Mouse (Mus musculus) intestine, embryonic 16.5 days (tissue): ENCODE results near the gene Tbc1d8. TPM values are rescaled to one million over a fixed set of nuclear protein-coding genes. Genes with fewer than 3 reads are reported as not detected.

Source experiments
- ATAC-seq: fragments of 200-750 bp; cut with Nextera tagmentation; 2 replicates; pipeline ENCODE4 v1.8.0; 2017; ENCODE audit warnings: moderate TSS enrichment, moderate library complexity
- H3K27ac ChIP-seq: fragments of 300-500 bp; sonication (generic); 2 replicates; pipeline ENCODE4 v1.5.1; 2014; ENCODE audit warnings: mild to moderate bottlenecking, low read length
- H3K27me3 ChIP-seq: fragments of 300-500 bp; sonication (generic); replicated peaks from 2 replicates; pipeline ENCODE4 v1.6.1; 2014; ENCODE audit warnings: low read length, control low read depth, mixed read lengths; ENCODE audit not compliant: control insufficient read depth, insufficient read depth
- H3K36me3 ChIP-seq: fragments of 300-500 bp; sonication (generic); 2 replicates; pipeline ENCODE4 v1.6.1; 2014; ENCODE audit warnings: low read length, control low read depth; ENCODE audit not compliant: control insufficient read depth, insufficient read depth
- H3K4me1 ChIP-seq: fragments of 300-500 bp; sonication (generic); 2 replicates; pipeline ENCODE4 v1.6.1; 2014; ENCODE audit warnings: low read length, control low read depth, mixed read lengths; ENCODE audit not compliant: control insufficient read depth, insufficient read depth
- H3K4me2 ChIP-seq: fragments of 300-500 bp; sonication (generic); 2 replicates; pipeline ENCODE4 v1.6.1; 2014; ENCODE audit warnings: low read depth, low read length, control low read depth
- H3K4me3 ChIP-seq: fragments of 300-500 bp; sonication (generic); 2 replicates; pipeline ENCODE4 v1.5.1; 2014; ENCODE audit warnings: mild to moderate bottlenecking, low read length
- H3K9ac ChIP-seq: fragments of 300-500 bp; sonication (generic); 2 replicates; pipeline ENCODE4 v1.6.1; 2014; ENCODE audit warnings: low read depth, low read length
- H3K9me3 ChIP-seq: fragments of 300-500 bp; sonication (generic); 2 replicates; pipeline ENCODE4 v1.6.1; 2016; ENCODE audit warnings: low read length, control low read depth; ENCODE audit not compliant: control insufficient read depth
- whole genome bisulfite sequencing: fragments of 180-500 bp; shearing (Covaris S2); extraction: QIAGEN DNeasy Blood & Tissue Kit; methylation state at CpG from one replicate; pipeline ENCODE4 v1.1.7; 2014; 5-methylcytosine and 5-hydroxymethylcytosine counted together
- polyA plus RNA-seq: library from polyadenylated mRNA; unstranded; fragments of >200 nt; fragmentation: Nextera tagmentation; extraction: Ambion mirVana; gene quantifications from 2 replicates; pipeline ENCODE4 v1.2.1, GENCODE M21; 2015

Tbc1d8 gene
- polyA plus RNA-seq, 1 experiment from 2014 or later: 7.3 TPM

GRCm38 (mm10) chr1:39394650-39395049 is 83.9 kb downstream of the Tbc1d8 start:
- Histone ChIP-seq H3K9me3 (peaks cover 4% of the 10 kb centered on the region; the same call in 1 of the 2 replicates), H3K27ac (no peak overlapping the region), H3K27me3 (no peaks in the 10 kb centered on the region), H3K9ac (no peak overlapping the region), H3K4me2 (no peak overlapping the region), H3K4me1 (0 out of 2 replicates have a peak, but pooled peaks cover 3% of the 10 kb centered on the region), H3K36me3 (no peaks in the 10 kb centered on the region), H3K4me3 (no peak overlapping the region)
- ATAC-seq: no peak
- 79% methylated on average over 3 of the region's 3 CpGs for WGBS

- H3K9me3 ChIP-seq: peaks cover 4% of the 10 kb centered on the region; the same call in 1 of the 2 replicates
- H3K9ac ChIP-seq: no peak overlapping the region
- 71% methylated on average over 10 of the region's 10 CpGs for WGBS
- no peak overlapping the region for H3K4me3 ChIP-seq
- H3K27ac ChIP-seq: no peak overlapping the region
- 0 out of 2 replicates have a peak, but pooled peaks cover 3% of the 10 kb centered on the region for H3K4me1 ChIP-seq
- no peaks in the 10 kb centered on the region for H3K27me3 ChIP-seq
- no peaks in the 10 kb centered on the region for H3K36me3 ChIP-seq
- no peak for ATAC-seq
- H3K4me2 ChIP-seq: no peak overlapping the region
These were observed 84.5 kb downstream of the Tbc1d8 start for GRCm38 (mm10) chr1:39394096-39394495.

GRCm38 (mm10) chr1:39393217-39393867 is 85.2 kb downstream of the Tbc1d8 start:
- Histone ChIP-seq H3K4me1 (0 out of 2 replicates have a peak, but pooled peaks cover 3% of the 10 kb centered on the region), H3K27me3 (no peaks in the 10 kb centered on the region), H3K9ac (no peak overlapping the region), H3K4me2 (no peak overlapping the region), H3K36me3 (no peaks in the 10 kb centered on the region), H3K27ac (no peak overlapping the region), H3K4me3 (no peak overlapping the region), H3K9me3 (peaks cover 4% of the 10 kb centered on the region; the same call in 1 of the 2 replicates)
- WGBS: 84% methylated on average over 8 of the region's 8 CpGs
- ATAC-seq: no peak

GRCm38 (mm10) chr1:39392189-39392588 is 86.4 kb downstream of the Tbc1d8 start:
- no peak overlapping the region for H3K27ac ChIP-seq
- H3K4me1 ChIP-seq: 0 out of 2 replicates have a peak, but pooled peaks cover 3% of the 10 kb centered on the region
- H3K36me3 ChIP-seq: no peaks in the 10 kb centered on the region
- ATAC-seq: peak; percentile 51; the same call in 1 of the 2 replicates
- peaks cover under 1% of the 10 kb centered on the region; the same call in 1 of the 2 replicates for H3K9me3 ChIP-seq
- WGBS: 59% methylated on average over 3 of the region's 3 CpGs
- H3K9ac ChIP-seq: no peak overlapping the region
- no peaks in the 10 kb centered on the region for H3K27me3 ChIP-seq
- no peak overlapping the region for H3K4me3 ChIP-seq
- no peak overlapping the region for H3K4me2 ChIP-seq

GRCm38 (mm10) chr1:39391652-39392051 is 86.9 kb downstream of the Tbc1d8 start:
- 88% methylated on average over 6 of the region's 6 CpGs for WGBS
- Histone ChIP-seq H3K9me3 (no peaks in the 10 kb centered on the region), H3K27me3 (no peaks in the 10 kb centered on the region), H3K9ac (no peak overlapping the region), H3K4me1 (0 out of 2 replicates have a peak, but pooled peaks cover 3% of the 10 kb centered on the region), H3K36me3 (no peaks in the 10 kb centered on the region), H3K4me2 (no peak overlapping the region), H3K27ac (no peak overlapping the region), H3K4me3 (no peak overlapping the region)
- ATAC-seq: peak; percentile 13; the same call in 1 of the 2 replicates

GRCm38 (mm10) chr1:39389338-39389737 is 89.2 kb downstream of the Tbc1d8 start:
- no peaks in the 10 kb centered on the region for H3K9me3 ChIP-seq
- no peaks in the 10 kb centered on the region for H3K27me3 ChIP-seq
- H3K36me3 ChIP-seq: no peaks in the 10 kb centered on the region
- H3K4me3 ChIP-seq: no peak overlapping the region
- ATAC-seq: no peak
- WGBS: 87% methylated on average over 11 of the region's 11 CpGs
- no peak overlapping the region for H3K9ac ChIP-seq
- H3K27ac ChIP-seq: no peak overlapping the region
- no peaks in the 10 kb centered on the region for H3K4me1 ChIP-seq
- H3K4me2 ChIP-seq: no peak overlapping the region

- WGBS: 84% methylated on average over 2 of the region's 2 CpGs
These were observed 90.4 kb downstream of the Tbc1d8 start for GRCm38 (mm10) chr1:39388163-39388562.

GRCm38 (mm10) chr1:39387497-39387896 is 91.1 kb downstream of the Tbc1d8 start:
- WGBS: 75% methylated on average over 4 of the region's 4 CpGs
- no peaks in the 10 kb centered on the region for H3K9me3 ChIP-seq
- H3K27me3 ChIP-seq: no peaks in the 10 kb centered on the region
- ATAC-seq: no peak
- H3K4me1 ChIP-seq: no peaks in the 10 kb centered on the region
- no peak overlapping the region for H3K4me2 ChIP-seq
- no peak overlapping the region for H3K27ac ChIP-seq
- no peaks in the 10 kb centered on the region for H3K36me3 ChIP-seq
- H3K4me3 ChIP-seq: no peak overlapping the region
- no peak overlapping the region for H3K9ac ChIP-seq

More at GRCm38 (mm10) chr1:39388163-39388562, 90.4 kb downstream of the Tbc1d8 start:
- ATAC-seq: no peak
- Histone ChIP-seq H3K36me3 (no peaks in the 10 kb centered on the region), H3K4me3 (no peak overlapping the region), H3K27me3 (no peaks in the 10 kb centered on the region), H3K27ac (no peak overlapping the region), H3K9ac (no peak overlapping the region), H3K9me3 (no peaks in the 10 kb centered on the region), H3K4me1 (no peaks in the 10 kb centered on the region), H3K4me2 (no peak overlapping the region)

GRCm38 (mm10) chr1:39386456-39386855 is 92.1 kb downstream of the Tbc1d8 start:
- Histone ChIP-seq H3K4me1 (no peaks in the 10 kb centered on the region), H3K4me2 (no peak overlapping the region), H3K9me3 (no peaks in the 10 kb centered on the region), H3K4me3 (no peak overlapping the region), H3K27me3 (no peaks in the 10 kb centered on the region), H3K27ac (no peak overlapping the region), H3K36me3 (no peaks in the 10 kb centered on the region), H3K9ac (no peak overlapping the region)
- 77% methylated on average over 3 of the region's 3 CpGs for WGBS
- ATAC-seq: no peak
